Mouse (Mus musculus): ENCODE data around the gene Lhb.

DNA sequence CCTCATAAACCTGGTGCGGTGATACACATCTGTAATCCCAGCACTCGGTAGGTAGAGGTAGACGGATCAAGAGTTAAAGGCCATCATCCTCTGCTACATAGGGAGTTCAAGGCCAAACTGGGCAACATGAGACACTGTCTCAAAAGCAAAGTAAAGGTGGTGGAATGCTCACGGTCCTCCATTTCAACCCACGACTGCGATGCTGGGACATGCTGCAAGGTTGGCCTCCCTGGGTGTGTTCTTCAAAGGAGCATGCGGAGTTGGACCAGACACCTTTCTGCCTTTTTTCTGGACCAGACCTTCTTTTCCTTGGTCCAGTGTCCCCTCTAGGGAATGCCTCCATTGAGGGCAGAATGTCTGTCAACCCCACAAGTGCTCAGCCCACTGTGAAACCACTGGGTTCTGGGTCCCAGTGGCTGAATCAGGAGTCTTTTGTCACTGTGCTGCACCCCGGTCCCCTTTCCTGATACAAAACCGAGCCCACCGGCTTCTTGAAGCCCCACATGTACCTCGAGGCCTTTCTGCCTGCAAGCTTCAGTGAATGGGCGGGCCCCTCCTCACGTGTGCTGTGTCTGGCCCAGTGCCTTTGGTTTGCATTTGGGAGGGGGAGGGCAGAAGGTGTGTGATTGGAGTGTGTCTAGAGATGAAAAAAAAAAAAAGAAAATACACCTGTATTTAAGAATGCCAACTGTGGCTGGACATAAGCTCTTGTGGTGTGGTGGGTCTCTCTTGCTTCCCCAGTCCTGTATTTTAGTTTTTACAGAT, 35.5 kb downstream of the Lhb start:
- TF ChIP-seq CTCF (IDR thresholded peaks at IDR 0.05; ENCODE audit: control insufficient read depth, insufficient read depth, low read length), result no peak
- TF ChIP-seq POLR2A (IDR thresholded peaks at IDR 0.05; ENCODE audit: borderline replicate concordance, control insufficient read depth, low read depth, low read length), result no peak

Measured in bone marrow, adult 2 months (tissue).